Mouse (Mus musculus) intestine, embryonic 14.5 days (tissue): ENCODE results near the gene Txnl4b. TPM values are rescaled to one million over a fixed set of nuclear protein-coding genes. Genes with fewer than 3 reads are reported as not detected.
A peak's percentile ranks its signal among the peaks of the same experiment; 100 is the strongest.

Experiments used
- ATAC-seq: fragments of 200-750 bp; cut with Nextera tagmentation; replicated peaks from 2 replicates; pipeline ENCODE4 v1.8.0; 2017; ENCODE audit warnings: low read depth, moderate number of reproducible peaks, moderate TSS enrichment, moderate library complexity; ENCODE audit not compliant: low FRiP score, low TSS enrichment
- DNase-seq: peaks from one replicate; pipeline ENCODE4 v3.0.0-alpha.2; 2018; ENCODE audit warnings: low spot score
- H3K27ac ChIP-seq: fragments of 300-500 bp; sonication (generic); 2 replicates; pipeline ENCODE4 v1.5.1; 2014; ENCODE audit warnings: low read depth, mild to moderate bottlenecking, control low read depth
- H3K27me3 ChIP-seq: fragments of 300-500 bp; sonication (generic); replicated peaks from 2 replicates; pipeline ENCODE4 v1.6.1; 2014; ENCODE audit warnings: low read length, control low read depth; ENCODE audit not compliant: control insufficient read depth, insufficient read depth
- H3K36me3 ChIP-seq: fragments of 300-500 bp; sonication (generic); 2 replicates; pipeline ENCODE4 v1.6.1; 2014; ENCODE audit warnings: low read length, control low read depth; ENCODE audit not compliant: control insufficient read depth, insufficient read depth
- H3K4me1 ChIP-seq: fragments of 300-500 bp; sonication (generic); replicated peaks from 2 replicates; pipeline ENCODE4 v1.6.1; 2014; ENCODE audit warnings: low read length, control low read depth, mixed read lengths; ENCODE audit not compliant: control insufficient read depth, insufficient read depth
- H3K4me2 ChIP-seq: fragments of 300-500 bp; sonication (generic); 2 replicates; pipeline ENCODE4 v1.6.1; 2014; ENCODE audit warnings: low read length
- H3K4me3 ChIP-seq: fragments of 300-500 bp; sonication (generic); 2 replicates; pipeline ENCODE4 v1.5.1; 2014; ENCODE audit warnings: low read depth, low read length, control low read depth, mixed read lengths
- H3K9ac ChIP-seq: fragments of 300-500 bp; sonication (generic); 2 replicates; pipeline ENCODE4 v1.6.1; 2014; ENCODE audit warnings: mild to moderate bottlenecking, low read length
- H3K9me3 ChIP-seq: fragments of 300-500 bp; sonication (generic); 2 replicates; pipeline ENCODE4 v1.6.1; 2016; ENCODE audit warnings: low read length, control low read depth; ENCODE audit not compliant: control insufficient read depth
- WGBS: fragments of 180-500 bp; shearing (Covaris S2); extraction: QIAGEN DNeasy Blood & Tissue Kit; methylation state at CpG from one replicate; pipeline ENCODE4 v1.1.7; 2014; 5-methylcytosine and 5-hydroxymethylcytosine counted together
- polyA plus RNA-seq: library from polyadenylated mRNA; unstranded; fragments of >200 nt; fragmentation: Nextera tagmentation; extraction: Ambion mirVana; gene quantifications from 2 replicates; pipeline ENCODE4 v1.2.1, GENCODE M21; 2014

Gene Txnl4b
- 23.6 and 24.3 TPM in 2 replicates for polyA plus RNA-seq

DNA sequence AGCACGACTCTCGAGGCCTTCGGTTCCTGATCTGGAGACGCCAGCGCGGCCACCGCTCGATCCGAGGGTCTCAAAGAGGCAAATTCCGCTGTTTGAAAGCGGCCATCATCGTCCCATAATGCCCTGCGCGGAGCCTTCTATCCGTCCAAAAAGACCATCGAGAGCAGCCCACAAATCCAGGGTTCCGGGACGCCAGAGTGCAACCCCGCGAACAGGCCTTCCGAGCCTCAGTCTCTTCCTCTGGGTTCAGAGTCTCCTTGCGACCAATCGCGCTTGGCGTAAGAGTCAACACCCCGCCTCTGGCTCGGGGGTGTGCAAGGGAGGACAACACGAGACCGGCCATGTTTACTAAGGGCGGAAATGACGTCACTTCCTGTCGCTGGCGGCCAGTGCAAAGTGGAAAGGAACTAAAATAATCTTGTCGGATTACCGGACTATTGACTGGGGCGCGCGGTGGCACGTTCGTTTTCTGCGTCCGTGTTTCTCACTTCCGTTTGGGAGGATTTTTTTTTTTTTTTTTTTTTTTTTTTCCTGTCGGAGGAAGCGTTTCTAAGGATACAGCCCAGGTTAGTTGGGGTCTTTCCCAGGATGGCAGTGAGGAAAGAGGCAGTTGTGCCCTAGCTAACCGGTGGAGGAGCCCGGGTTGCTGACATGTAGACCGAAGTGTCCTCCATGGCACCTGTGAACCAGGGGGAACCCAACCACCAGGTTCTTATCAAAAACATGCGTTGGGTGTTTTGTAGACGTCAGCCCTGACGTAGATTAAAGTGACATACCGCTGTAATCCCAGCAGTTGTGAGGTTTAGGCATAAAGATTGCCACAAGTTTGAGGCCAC is at the start of gene Txnl4b, which contains the start of gene Dhx38:
Txnl4b (plus strand) TSS at position 395 of the 836 bp plus-strand sequence.
Dhx38 (minus strand) TSS at position 364 of the 836 bp plus-strand sequence.
- peak; percentile 96 for DNase-seq
- H3K27me3 ChIP-seq, result no peaks in the 10 kb centered on the region
- H3K4me2 ChIP-seq, result peak within 1 kb of the TSS; percentile 99
- H3K36me3 ChIP-seq, result peaks cover 32% of the 10 kb centered on the region
- under 1% methylated on average over 52 of the region's 52 CpGs for WGBS
- peak within 1 kb of the TSS; percentile 92 for H3K27ac ChIP-seq
- peaks cover 8% of the 10 kb centered on the region for H3K4me1 ChIP-seq
- H3K9ac ChIP-seq, result peak within 1 kb of the TSS; percentile 97
- no peaks in the 10 kb centered on the region for H3K9me3 ChIP-seq
- ATAC-seq, result peak; percentile 99
- H3K4me3 ChIP-seq, result peak within 1 kb of the TSS; percentile 100

DNA sequence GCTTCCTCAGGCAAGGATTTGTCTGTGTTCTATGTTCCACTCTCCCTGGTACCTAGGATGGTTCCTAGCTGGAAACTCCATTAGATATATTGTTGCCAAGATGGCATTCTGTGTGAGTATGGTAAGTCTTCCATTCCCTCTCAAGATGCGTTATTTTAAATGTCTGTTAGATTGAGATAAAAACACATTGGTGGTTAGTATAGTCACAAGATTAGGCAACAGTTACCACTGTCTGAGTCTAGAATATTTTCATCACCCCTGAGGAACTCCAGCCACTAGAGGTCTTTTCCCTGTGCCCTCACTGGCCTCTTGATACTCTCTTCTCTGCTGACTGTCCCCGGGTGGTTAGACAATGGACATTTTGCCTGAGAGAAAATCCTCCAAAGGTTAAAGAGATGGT is 41.7 kb upstream of the Txnl4b start:
- H3K4me3 ChIP-seq, result no peak overlapping the region
- no peak for DNase-seq

DNA sequence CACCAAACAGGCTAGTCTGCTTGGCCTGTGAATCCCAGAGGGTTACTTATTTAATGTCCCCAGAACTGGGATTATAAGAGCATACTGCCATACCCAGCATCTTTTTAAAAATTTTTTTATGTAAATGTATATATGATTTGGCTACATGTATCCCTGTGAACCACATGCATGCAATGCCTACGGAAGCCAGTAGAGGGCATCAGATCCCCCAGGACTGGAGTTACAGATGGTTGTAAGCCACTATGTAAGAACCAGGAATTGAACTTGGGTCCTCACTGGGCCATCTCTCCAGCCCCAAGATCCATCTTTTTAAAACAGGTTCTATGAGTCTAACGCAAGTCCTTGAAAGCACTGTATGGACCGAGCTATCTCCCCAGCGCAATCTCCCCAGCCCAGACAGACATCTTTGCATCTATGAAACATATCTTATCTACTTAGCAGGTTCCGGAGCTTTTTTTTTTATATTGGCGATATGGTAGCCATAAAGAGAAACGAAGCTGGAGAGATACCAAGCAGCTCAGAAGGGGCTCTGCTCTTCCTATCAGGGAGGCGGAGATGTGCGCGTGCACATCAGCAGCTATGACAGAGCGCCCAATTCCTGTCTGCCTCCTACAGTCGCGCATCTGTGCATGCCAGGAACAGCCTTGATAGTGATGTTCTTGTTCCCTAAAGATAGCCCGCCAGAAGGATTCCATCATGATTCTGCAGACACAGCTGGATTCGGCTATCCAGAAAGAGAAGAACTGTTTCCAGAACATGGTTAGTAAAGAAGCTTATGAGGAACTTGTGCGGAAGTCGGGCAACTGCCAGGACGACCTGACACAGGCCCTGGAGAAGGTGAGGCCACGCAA is 30.3 kb upstream of the Txnl4b start:
- H3K4me2 ChIP-seq, result no peak overlapping the region
- no peaks in the 10 kb centered on the region for H3K4me1 ChIP-seq
- 89% methylated on average over 19 of the region's 19 CpGs for WGBS
- H3K36me3 ChIP-seq, result no peaks in the 10 kb centered on the region
- H3K9me3 ChIP-seq, result no peaks in the 10 kb centered on the region
- no peak overlapping the region for H3K27ac ChIP-seq
- no peak overlapping the region for H3K9ac ChIP-seq
- ATAC-seq (no peak), DNase-seq (peak; percentile 63)
- no peak overlapping the region for H3K4me3 ChIP-seq
- no peaks in the 10 kb centered on the region for H3K27me3 ChIP-seq

More for the DNA sequence above, 41.7 kb upstream of the Txnl4b start:
- Histone ChIP-seq H3K27me3 (no peaks in the 10 kb centered on the region), H3K27ac (no peak overlapping the region), H3K9me3 (no peaks in the 10 kb centered on the region), H3K4me1 (no peaks in the 10 kb centered on the region), H3K36me3 (no peaks in the 10 kb centered on the region), H3K4me2 (no peak overlapping the region), H3K9ac (no peak overlapping the region)
- no peak for ATAC-seq
- 82% methylated on average over 2 of the region's 2 CpGs for WGBS

DNA sequence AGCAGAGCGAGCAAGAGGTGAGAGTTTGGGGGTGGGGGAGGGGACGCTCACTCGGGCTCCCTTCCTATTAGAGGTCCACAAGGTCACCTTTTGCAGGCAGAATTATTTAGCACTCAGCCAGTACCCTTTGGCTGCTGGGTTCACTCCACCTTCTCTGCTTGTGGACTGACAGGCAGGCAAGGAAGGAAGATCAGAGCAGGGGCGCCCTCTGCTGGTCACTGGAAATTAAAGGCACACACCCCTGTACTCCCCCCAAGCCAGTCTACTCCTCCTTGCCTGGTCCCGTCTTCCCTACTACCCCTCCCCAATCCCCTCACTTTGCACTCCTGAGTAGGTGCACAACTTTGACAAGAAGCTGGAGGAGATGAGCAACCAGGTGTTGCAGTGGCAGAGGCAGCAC is 29.0 kb upstream of the Txnl4b start:
- Histone ChIP-seq H3K9me3 (no peaks in the 10 kb centered on the region), H3K9ac (no peak overlapping the region), H3K27me3 (no peaks in the 10 kb centered on the region), H3K36me3 (no peaks in the 10 kb centered on the region), H3K4me3 (0 out of 2 replicates have a peak overlapping the region, but pooled peaks have one; percentile 10), H3K27ac (no peak overlapping the region), H3K4me2 (peak overlapping the region; percentile 37), H3K4me1 (no peaks in the 10 kb centered on the region)
- 5% methylated on average over 5 of the region's 5 CpGs for WGBS
- ATAC-seq (peak; percentile 77), DNase-seq (peak; percentile 93)

DNA sequence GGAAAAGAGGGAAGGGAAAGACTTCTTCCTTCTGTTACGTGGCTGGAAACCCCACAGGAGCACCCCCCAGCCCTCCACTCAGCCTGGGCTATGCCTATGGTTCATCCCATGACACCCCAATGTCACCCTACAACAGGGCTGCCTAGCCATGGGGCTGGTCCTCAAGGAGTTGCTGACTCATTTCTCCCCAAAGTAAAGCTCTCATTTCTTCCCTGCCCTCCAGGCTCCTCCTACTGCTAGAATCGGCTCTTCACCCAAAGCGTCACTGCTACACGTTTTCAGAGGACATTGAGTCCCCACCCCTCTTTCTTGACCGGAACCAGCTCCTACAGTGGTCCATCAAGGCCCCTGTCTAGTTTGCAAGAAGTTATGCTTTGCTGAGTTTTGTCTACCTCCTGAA is 23.5 kb upstream of the Txnl4b start:
- no peak overlapping the region for H3K4me3 ChIP-seq
- H3K27ac ChIP-seq, result no peak overlapping the region
- H3K4me2 ChIP-seq, result no peak overlapping the region
- DNase-seq (no peak), ATAC-seq (no peak)
- no peaks in the 10 kb centered on the region for H3K27me3 ChIP-seq
- WGBS, result 69% methylated on average over 5 of the region's 5 CpGs
- H3K4me1 ChIP-seq, result no peaks in the 10 kb centered on the region
- no peak overlapping the region for H3K9ac ChIP-seq
- no peaks in the 10 kb centered on the region for H3K9me3 ChIP-seq
- H3K36me3 ChIP-seq, result peaks cover 6% of the 10 kb centered on the region

DNA sequence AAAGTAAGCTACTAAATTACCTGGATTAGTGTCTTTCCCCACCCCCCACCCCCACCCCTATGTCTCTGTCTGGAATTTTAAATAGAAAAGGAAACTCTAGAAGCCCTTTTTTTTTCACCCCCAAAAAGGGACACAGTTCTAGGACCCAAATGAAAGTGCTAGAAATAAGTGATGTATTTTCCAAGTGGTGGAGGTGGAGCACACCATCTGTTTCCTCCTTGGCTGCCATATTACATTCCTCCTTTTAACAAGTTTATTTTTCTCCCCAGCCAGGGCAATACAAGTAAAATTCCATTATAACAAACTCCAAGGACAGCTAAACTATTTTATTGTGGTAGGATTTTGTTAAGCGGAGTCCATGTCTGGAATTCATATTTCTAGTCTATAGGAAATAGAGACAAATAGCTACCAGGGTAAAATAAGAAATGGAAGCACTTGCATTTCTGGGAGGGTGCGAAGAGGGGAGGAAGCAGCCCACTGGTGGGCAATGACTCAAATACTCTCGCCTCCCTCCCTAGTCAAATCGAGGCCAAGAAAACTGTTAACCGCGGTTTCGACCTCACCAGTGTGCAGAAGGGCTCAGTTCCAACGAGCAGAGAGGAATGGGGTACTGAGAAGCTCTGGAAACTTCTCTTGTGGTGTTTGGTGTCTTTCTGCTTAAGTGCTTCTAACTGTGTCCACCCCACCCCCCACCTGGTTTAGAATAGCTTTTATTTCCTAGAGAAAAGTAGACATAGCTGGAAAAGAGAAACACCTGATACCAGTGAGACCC is 22.8 kb upstream of the Txnl4b start:
- Histone ChIP-seq H3K4me2 (no peak overlapping the region), H3K36me3 (peaks cover 14% of the 10 kb centered on the region), H3K9ac (no peak overlapping the region), H3K4me3 (no peak overlapping the region), H3K4me1 (no peaks in the 10 kb centered on the region), H3K27me3 (no peaks in the 10 kb centered on the region), H3K27ac (no peak overlapping the region), H3K9me3 (no peaks in the 10 kb centered on the region)
- DNase-seq, result no peak
- WGBS, result 77% methylated on average over 8 of the region's 8 CpGs
- no peak for ATAC-seq

DNA sequence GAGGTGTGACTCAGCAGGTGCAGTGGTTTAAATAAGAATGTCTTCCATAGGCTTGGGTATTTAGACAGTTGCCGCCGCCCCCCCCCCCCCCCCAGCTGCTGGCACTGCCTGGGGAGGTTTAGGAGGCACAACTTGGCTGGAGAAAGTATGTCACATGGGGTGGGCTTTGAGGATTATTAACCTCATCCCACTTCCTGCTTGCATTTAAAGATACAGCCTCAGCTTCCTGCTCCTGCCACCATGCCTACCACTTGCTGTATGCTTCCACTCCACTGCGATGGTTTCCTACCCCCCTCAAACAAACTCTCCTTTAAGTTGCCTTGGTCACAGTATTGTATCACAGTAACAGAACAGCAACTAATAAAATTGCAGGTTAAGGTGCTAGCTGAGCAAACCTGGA is 21.6 kb upstream of the Txnl4b start:
- no peaks in the 10 kb centered on the region for H3K9me3 ChIP-seq
- 57% methylated on average over 2 of the region's 3 CpGs for WGBS

DNA sequence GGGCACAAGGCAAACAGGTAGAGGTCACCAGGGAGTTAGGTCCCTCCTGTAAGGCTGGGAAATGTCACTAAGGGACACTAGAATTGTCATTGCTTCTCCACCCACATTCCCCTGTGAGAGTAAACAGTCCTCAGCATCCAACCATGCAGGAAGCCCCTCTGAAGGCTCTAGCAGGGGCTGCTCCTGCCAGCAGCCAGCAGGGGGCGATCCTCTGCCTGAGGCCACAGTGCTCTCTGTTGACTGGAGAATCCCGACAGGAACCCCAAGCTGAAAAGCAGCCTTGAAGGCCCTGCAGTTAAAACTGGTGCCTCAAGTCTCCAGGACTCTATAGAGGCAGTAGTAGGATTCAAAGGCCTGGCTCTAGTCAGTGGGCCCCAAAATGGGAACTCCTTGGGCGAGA is 14.0 kb upstream of the Txnl4b start:
- Histone ChIP-seq H3K9ac (no peak overlapping the region), H3K4me2 (no peak overlapping the region), H3K27ac (no peak overlapping the region), H3K4me1 (no peaks in the 10 kb centered on the region), H3K4me3 (no peak overlapping the region), H3K36me3 (peaks cover 97% of the 10 kb centered on the region), H3K27me3 (no peaks in the 10 kb centered on the region), H3K9me3 (no peaks in the 10 kb centered on the region)
- DNase-seq (peak; percentile 62), ATAC-seq (no peak)
- 51% methylated on average over 3 of the region's 3 CpGs for WGBS

More for the DNA sequence above, 21.6 kb upstream of the Txnl4b start:
- Histone ChIP-seq H3K4me2 (no peak overlapping the region), H3K27me3 (no peaks in the 10 kb centered on the region), H3K27ac (no peak overlapping the region), H3K4me3 (no peak overlapping the region), H3K4me1 (no peaks in the 10 kb centered on the region), H3K36me3 (peaks cover 25% of the 10 kb centered on the region), H3K9ac (no peak overlapping the region)
- DNase-seq (no peak), ATAC-seq (no peak)
